Mouse (Mus musculus): ENCODE data around the gene Akna. TPM values are rescaled to one million over a fixed set of nuclear protein-coding genes. Genes with fewer than 3 reads are reported as not detected.

The Akna gene
- total and polyA plus RNA-seq, 3 experiments: 3.9 to 14.1 TPM; not detected in 1

DNA sequence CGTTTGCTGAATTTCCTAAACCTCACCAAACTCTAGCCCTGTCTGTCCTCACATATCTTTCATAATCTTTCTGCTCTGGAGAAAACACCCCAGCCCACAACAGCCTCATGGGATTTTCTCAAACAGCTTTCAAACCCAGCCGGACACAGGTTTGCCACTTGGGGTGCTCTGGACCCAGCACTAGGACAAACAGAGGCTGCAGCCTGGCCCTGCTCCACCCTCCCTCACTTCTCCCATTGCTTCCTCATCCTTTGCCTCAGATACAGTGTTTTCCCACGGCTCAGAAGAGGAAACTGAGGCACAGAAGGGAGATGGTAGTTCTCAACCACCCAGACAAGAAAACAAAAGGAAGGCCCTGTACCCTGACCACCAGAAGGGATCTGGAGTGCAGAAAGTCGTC, 2.5 kb upstream of the Akna start:
- DNase-seq (ENCODE audit: low read depth, low spot score): peak; percentile 24
- Histone ChIP-seq H3K4me1 (ENCODE audit: control insufficient read depth in 1 of 2, insufficient read depth in 2 of 2, low read length in 2 of 2) (peaks cover 14 to 68% of the 10 kb centered on the region in 2 experiments), H3K9me3 (replicated peaks; ENCODE audit: insufficient read depth, low read length) (no peaks in the 10 kb centered on the region), H3K4me3 (ENCODE audit: control insufficient read depth in 1 of 2, insufficient read depth in 1 of 2, low read depth in 2 of 2, low read length in 2 of 2) (no peak overlapping the region), H3K79me2 (ENCODE audit: control insufficient read depth, insufficient read depth, low read length, poor library complexity) (peaks cover 6% of the 10 kb centered on the region; the same call in 1 of the 2 replicates), H3K27ac (ENCODE audit: control insufficient read depth, low read depth, low read length) (peak overlapping the region; percentile 65), H3K27me3 (ENCODE audit: control insufficient read depth in 1 of 2, insufficient read depth in 2 of 2, low read length in 2 of 2) (no peaks in the 10 kb centered on the region), H3K9ac (ENCODE audit: control insufficient read depth, low read depth, low read length, poor library complexity, severe bottlenecking) (peak overlapping the region; percentile 48), H3K36me3 (ENCODE audit: control insufficient read depth in 1 of 2, insufficient read depth in 2 of 2, low read length in 2 of 2) (peaks cover 0 to 44% of the 10 kb centered on the region in 2 experiments; a peak in 2 of 4 replicates)
- TF ChIP-seq USF2 (IDR thresholded peaks at IDR 0.05; ENCODE audit: borderline replicate concordance in 1 of 2, insufficient read depth in 1 of 2, low read depth in 1 of 2, low read length in 2 of 2) (no peak), POLR2AphosphoS2 (IDR thresholded peaks at IDR 0.05; ENCODE audit: low read length) (no peak), MYB (IDR thresholded peaks at IDR 0.05; ENCODE audit: low read depth, low read length) (no peak), E2F4 (IDR thresholded peaks at IDR 0.05; ENCODE audit: borderline replicate concordance, low read depth, low read length) (no peak), NELFE (IDR thresholded peaks at IDR 0.05; ENCODE audit: low read depth, low read length) (no peak), USF1 (IDR thresholded peaks at IDR 0.05; ENCODE audit: low read depth, low read length) (no peak), GATA1 (IDR thresholded peaks at IDR 0.05; ENCODE audit: low read depth, low read length) (no peak), MAFK (IDR thresholded peaks at IDR 0.05; ENCODE audit: borderline replicate concordance, low read depth, low read length) (no peak), JUND (IDR thresholded peaks at IDR 0.05; ENCODE audit: low read depth, low read length) (no peak), ZMIZ1 (IDR thresholded peaks at IDR 0.05; ENCODE audit: low read depth, low read length) (no peak), NRF1 (IDR thresholded peaks at IDR 0.05; ENCODE audit: insufficient read depth, low read depth, low read length, poor library complexity, severe bottlenecking) (no peak), RCOR1 (IDR thresholded peaks at IDR 0.05; ENCODE audit: low read depth, low read length) (no peak), TCF12 (IDR thresholded peaks at IDR 0.05; ENCODE audit: low read depth, low read length) (no peak), POLR2AphosphoS5 (IDR thresholded peaks at IDR 0.05; ENCODE audit: borderline replicate concordance, low read depth, low read length) (no peak), MEF2A (IDR thresholded peaks at IDR 0.05; ENCODE audit: extremely low read depth, insufficient replicate concordance, low read depth, low read length, poor library complexity, severe bottlenecking) (no peak), GABPA (IDR thresholded peaks at IDR 0.05; ENCODE audit: low read depth, low read length) (no peak)

DNA sequence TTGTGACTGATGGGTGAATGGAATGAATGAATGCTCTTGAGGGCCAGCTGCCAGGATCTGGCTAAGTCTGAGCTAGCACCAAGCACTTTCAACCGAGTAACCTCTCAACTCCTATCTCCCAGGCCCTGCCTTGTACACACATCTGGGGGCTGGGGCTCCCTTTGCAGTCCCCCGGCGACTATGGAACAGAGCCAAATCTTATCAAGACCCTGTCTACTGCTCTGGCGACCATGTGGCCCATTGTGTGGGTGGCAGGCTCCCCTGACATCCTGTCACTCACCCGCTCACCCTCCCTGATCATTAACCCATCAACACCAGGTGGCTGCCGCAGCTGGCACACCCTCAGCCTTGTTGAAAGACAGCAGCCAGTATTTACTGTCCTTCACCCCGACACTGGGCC, 1.9 kb upstream of the Akna start:
- Histone ChIP-seq H3K4me3 (ENCODE audit: control insufficient read depth in 1 of 2, insufficient read depth in 1 of 2, low read depth in 2 of 2, low read length in 2 of 2) (no peak overlapping the region), H3K9ac (ENCODE audit: control insufficient read depth, low read depth, low read length, poor library complexity, severe bottlenecking) (peak overlapping the region; percentile 48), H3K9me3 (replicated peaks; ENCODE audit: insufficient read depth, low read length) (no peaks in the 10 kb centered on the region), H3K36me3 (ENCODE audit: control insufficient read depth in 1 of 2, insufficient read depth in 2 of 2, low read length in 2 of 2) (peaks cover 0 to 50% of the 10 kb centered on the region in 2 experiments; a peak in 2 of 4 replicates), H3K4me1 (ENCODE audit: control insufficient read depth in 1 of 2, insufficient read depth in 2 of 2, low read length in 2 of 2) (peaks cover 14 to 75% of the 10 kb centered on the region in 2 experiments), H3K79me2 (ENCODE audit: control insufficient read depth, insufficient read depth, low read length, poor library complexity) (peaks cover 6% of the 10 kb centered on the region; the same call in 1 of the 2 replicates), H3K27ac (ENCODE audit: control insufficient read depth, low read depth, low read length) (peak overlapping the region; percentile 65), H3K27me3 (ENCODE audit: control insufficient read depth in 1 of 2, insufficient read depth in 2 of 2, low read length in 2 of 2) (no peaks in the 10 kb centered on the region)
- peak; percentile 85 for DNase-seq (ENCODE audit: low read depth, low spot score)
- TF ChIP-seq ELF1 (IDR thresholded peaks at IDR 0.05; ENCODE audit: low read depth, low read length): no peak
- TF ChIP-seq TBP (IDR thresholded peaks at IDR 0.05; ENCODE audit: low read depth, low read length): no peak
- no peak for TF ChIP-seq HCFC1 (IDR thresholded peaks at IDR 0.05; ENCODE audit: low read depth, low read length)
- no peak for TF ChIP-seq MAZ (IDR thresholded peaks at IDR 0.05; ENCODE audit: low read depth, low read length)
- no peak for TF ChIP-seq POLR2A (IDR thresholded peaks at IDR 0.05; ENCODE audit: control insufficient read depth in 1 of 2, insufficient read depth in 1 of 2, low read depth in 1 of 2, low read length in 2 of 2, poor library complexity in 1 of 2)
- TF ChIP-seq TCF12 (IDR thresholded peaks at IDR 0.05; ENCODE audit: low read depth, low read length): peak; percentile 73
- TF ChIP-seq EP300 (IDR thresholded peaks at IDR 0.05; ENCODE audit: low read depth in 1 of 2, low read length in 2 of 2): peak; percentile 53 to 80; a peak in 3 of 4 replicates
- TF ChIP-seq USF2 (IDR thresholded peaks at IDR 0.05; ENCODE audit: borderline replicate concordance in 1 of 2, insufficient read depth in 1 of 2, low read depth in 1 of 2, low read length in 2 of 2): no peak
- no peak for TF ChIP-seq ZKSCAN1 (IDR thresholded peaks at IDR 0.05; ENCODE audit: low read depth, low read length)
- TF ChIP-seq ZC3H11A (IDR thresholded peaks at IDR 0.05; ENCODE audit: low read depth, low read length): no peak
- TF ChIP-seq MAFK (IDR thresholded peaks at IDR 0.05; ENCODE audit: borderline replicate concordance, low read depth, low read length): no peak
- peak; percentile 43 for TF ChIP-seq GATA1 (IDR thresholded peaks at IDR 0.05; ENCODE audit: low read depth, low read length)
- TF ChIP-seq MYC (IDR thresholded peaks at IDR 0.05; ENCODE audit: low read depth, low read length): 0 out of 2 replicates have a peak, but pooled peaks have one; percentile 43
- peak; percentile 54 for TF ChIP-seq MAX (IDR thresholded peaks at IDR 0.05; ENCODE audit: low read length)
- TF ChIP-seq SIN3A (IDR thresholded peaks at IDR 0.05; ENCODE audit: low read length): peak; percentile 62
- TF ChIP-seq TAL1 (IDR thresholded peaks at IDR 0.05; ENCODE audit: low read length): peak; percentile 62
- TF ChIP-seq ETS1 (IDR thresholded peaks at IDR 0.05; ENCODE audit: low read depth, low read length): peak; percentile 81
- no peak for TF ChIP-seq CHD2 (IDR thresholded peaks at IDR 0.05; ENCODE audit: low read length)
- peak; percentile 36; the same call in 1 of the 2 replicates for TF ChIP-seq USF1 (IDR thresholded peaks at IDR 0.05; ENCODE audit: low read depth, low read length)
- peak; percentile 58 for TF ChIP-seq MXI1 (IDR thresholded peaks at IDR 0.05; ENCODE audit: low read depth, low read length)

Measured in MEL (cell line).